Mouse (Mus musculus): Measurements from ENCODE around the gene Ell. TPM values are rescaled to one million over a fixed set of nuclear protein-coding genes. Genes with fewer than 3 reads are reported as not detected.
A peak's percentile ranks its signal among the peaks of the same experiment; 100 is the strongest.
"Not testable (repeated sequence)": the region's sequence is repeated elsewhere in the genome, so short reads cannot be mapped to it uniquely, and the experiment has no call there.

Gene Ell
- total RNA-seq, 2 experiments from 2014 or later = 12.7 to 19.8 TPM

- DNase-seq = peak; percentile 96
Observed at GRCm38 (mm10) chr8:70506328-70507026, 32.8 kb upstream of the Ell start, which contains the start of gene Rex1bd. TSS of gene Rex1bd (minus strand) at chr8:70506752.

DNA sequence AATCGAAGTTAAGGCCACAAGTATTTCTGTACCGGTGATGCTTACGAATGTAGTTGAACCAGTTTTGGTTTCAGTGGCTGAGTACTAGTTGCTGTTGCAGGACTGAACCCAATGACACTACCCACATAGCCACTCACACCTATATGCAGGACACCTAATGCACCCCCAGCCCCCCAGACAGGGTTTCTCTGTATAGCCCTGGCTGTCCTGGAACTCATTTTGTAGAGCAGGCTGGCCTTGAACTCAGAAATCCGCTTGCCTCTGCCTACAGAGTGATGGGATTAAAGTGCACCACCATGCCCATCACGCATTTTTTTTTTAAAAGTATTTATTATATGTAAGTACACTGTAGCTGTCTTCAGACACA, 32.2 kb upstream of the Ell start:
- no peak for DNase-seq

- no peak for DNase-seq
Observed at GRCm38 (mm10) chr8:70509281-70509952, 29.8 kb upstream of the Ell start.

DNA sequence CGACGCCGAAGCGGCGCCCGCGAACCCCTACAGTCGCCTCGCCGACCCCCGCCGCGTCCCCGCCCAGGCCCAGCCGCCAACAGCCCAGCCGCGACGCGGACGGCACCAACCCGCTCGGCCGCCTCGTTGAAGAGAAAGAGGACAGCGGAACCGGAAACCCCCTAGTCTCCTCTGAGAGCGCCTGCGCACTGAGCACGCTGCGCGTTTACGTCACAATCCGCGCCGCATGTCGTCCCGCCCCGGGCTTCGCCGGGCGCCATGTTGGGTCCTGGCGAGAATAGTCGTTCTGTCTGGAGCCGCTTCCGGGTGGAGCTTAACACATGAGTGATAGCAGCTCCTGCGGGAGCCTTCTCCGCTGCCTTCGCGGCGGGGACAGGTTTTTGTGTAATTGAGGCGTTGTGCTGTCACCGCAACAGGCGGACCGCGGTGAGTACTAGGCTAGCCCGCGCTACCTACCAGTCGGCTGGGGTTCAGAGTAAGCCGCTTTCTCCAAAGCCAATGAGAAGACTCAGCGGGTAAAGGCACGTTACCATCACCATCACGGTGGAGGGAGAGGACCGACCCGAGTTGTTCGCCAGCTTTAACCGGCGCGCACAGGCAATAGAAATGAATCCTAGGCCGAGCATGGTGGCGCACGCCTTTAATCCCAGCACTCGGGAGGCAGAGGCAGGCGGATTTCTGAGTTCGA, 28.9 kb upstream of the Ell start, which contains the start of gene Uba52:
Gene Uba52, minus strand, starts transcription at position 574 of the 688 bp plus-strand sequence.
- DNase-seq = peak; percentile 96

- DNase-seq = not testable (repeated sequence)
Observed at GRCm38 (mm10) chr8:70511174-70511573, 28.1 kb upstream of the Ell start.

DNA sequence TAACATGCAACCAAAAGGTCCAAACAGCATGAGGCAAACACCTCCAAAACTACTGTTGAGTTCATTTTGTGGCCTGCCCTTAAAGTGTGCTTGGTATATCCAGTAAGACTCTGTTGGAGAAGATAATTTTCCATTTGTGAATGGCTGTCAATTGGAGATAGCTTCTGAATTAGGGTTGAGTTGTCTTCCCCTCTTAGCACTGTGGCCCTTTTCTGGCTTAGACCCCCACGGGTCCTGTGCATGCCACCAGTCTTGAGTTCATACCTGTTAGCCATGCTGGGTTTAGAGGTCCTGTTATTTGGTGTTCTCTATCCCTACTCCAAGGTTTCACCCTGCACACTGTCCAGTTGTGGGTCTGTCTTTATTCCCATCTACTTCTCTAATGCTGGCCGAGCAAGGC, 27.5 kb upstream of the Ell start:
- no peak for DNase-seq

DNA sequence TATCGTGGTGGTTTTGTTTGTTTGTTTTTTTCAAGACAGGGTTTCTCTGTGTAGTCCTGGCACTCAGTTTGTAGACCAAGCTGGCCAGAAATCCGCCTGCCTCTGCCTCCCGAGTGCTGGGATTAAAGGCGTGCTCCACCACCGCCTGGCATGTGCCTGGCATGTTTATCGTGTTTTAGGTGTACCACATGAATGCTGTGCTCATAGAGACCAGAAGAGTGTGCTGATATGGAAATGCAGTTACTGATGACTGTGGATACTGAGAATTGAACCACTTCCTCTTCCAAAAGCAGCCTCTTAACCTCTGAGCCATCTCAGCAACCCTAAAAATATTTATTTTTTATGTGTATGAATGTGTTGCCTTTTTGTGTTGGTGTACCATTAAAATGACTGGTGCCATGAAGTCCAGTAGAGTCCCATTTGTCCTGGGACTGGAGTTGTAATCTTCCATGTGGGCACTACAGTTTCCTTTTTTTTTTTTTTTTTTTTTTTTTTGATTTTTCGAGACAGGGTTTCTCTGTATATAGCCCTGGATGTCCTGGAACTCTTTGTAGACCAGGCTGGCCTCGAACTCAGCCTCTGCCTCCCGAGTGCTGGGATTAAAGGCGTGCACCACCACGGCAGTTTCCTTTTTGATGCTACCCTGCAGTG, 26.9 kb upstream of the Ell start:
- DNase-seq = no peak

- no peak for DNase-seq
Observed at GRCm38 (mm10) chr8:70513441-70513840, 25.8 kb upstream of the Ell start.

DNA sequence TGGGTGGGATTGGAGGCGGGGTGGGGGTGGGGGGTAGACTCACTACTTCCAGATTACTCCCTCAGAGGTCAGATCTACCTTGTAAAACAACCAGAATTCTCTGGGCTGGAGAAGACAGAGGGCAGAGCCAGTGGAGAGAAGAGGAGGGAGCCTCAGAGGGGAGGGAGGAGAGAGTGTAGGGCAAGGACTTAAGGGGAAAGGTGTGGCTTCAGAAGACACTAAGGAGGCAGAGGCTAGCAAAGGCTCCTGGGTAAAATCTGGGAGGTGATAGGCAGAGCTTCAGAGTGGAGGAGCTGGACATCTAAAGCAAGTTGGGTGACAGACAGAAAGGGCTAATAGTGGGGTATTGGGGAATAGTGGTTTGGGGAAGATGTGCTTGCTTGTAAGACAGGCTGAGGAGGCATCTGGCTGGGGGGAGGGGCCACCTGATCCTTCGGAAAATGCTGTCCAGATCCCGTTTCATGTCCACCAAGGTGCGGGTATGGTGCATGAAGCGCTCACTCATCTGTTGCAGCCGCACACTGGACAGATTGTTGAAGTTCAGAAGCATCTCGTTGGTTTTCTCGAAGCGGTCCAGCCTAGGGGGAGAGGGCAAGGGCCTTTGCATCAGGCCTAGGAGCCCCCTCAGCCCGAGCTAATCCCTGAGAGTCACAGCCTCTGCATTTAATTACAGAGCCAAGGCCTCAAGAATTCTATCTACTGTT, 21.2 kb upstream of the Ell start:
- no peak for DNase-seq

- DNase-seq = no peak
Observed at GRCm38 (mm10) chr8:70519043-70519442, 20.2 kb upstream of the Ell start.

DNA sequence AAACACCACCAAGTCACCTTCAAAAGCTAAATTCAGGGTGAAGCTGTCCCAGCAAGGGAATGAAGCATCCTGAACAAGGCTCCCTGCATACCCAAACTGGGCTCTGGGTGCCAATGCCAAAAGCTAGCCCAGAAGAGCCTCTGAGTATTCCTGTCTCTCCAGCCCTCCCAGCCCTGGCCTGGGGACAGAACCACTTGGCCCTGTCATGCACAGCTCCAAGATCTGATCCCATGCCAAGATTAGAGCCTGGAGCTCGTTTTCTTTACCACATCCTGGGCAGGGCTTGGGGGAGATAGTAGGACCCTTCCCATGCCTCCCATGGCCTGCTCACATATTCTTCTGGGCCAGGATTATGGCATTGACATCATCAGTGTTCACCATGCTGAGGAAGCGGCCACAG, 19.7 kb upstream of the Ell start:
- DNase-seq = no peak

DNA sequence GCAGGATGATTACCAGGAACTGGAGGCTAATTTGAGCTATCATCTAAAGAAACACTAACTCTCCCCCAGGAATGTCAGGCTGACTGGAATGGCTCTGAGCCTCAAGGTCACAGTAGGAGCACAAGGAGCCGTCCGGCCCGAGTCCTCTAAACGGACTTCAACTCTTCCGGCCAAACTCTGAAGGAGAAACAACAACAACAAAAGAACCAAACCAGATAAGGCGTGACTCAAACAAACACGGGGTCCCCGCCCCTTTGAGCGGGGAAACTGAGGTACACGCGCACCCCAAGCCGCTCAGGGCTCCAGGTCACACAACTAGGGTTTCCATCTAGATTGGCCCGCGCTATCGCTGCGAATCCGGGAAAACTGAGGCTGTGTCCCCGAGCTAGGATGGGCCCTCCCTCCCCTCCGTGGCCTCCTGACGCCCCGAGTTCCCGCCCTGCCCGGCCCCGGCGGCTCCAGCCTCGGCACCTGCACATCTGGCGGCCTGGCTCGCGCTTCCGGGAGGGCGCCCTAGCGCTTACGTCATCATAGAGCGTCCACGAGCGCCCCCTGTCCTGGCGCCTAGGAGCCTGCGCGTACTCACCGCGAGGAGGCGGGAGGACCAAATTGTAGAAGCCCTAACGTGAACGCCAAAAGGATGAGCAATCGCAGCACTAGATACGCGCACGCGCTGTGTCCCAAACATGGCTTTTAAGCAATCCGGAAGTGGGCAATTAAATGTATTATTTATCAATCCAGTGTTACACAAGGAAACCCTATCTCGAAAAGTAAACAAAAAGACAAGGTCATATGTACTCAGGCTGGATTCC, 16.5 kb upstream of the Ell start:
- peak; percentile 92 for DNase-seq

- DNase-seq = no peak
Observed at GRCm38 (mm10) chr8:70527111-70527511, 12.1 kb upstream of the Ell start.

- DNase-seq = peak; percentile 97
Observed at GRCm38 (mm10) chr8:70527512-70528181, 11.6 kb upstream of the Ell start, which contains the start of the genes Fkbp8 and Kxd1. TSS of gene Fkbp8 (plus strand) at chr8:70527724. TSS of gene Kxd1 (minus strand) at chr8:70527956.

- no peak for DNase-seq
Observed at GRCm38 (mm10) chr8:70528182-70528797, 11.0 kb upstream of the Ell start.

GRCm38 (mm10) chr8:70529299-70529698, 10.0 kb upstream of the Ell start:
- no peak for DNase-seq

- DNase-seq = no peak
Observed at GRCm38 (mm10) chr8:70529741-70530161, 9.5 kb upstream of the Ell start.

GRCm38 (mm10) chr8:70530314-70530713, 8.9 kb upstream of the Ell start:
- DNase-seq = no peak

DNA sequence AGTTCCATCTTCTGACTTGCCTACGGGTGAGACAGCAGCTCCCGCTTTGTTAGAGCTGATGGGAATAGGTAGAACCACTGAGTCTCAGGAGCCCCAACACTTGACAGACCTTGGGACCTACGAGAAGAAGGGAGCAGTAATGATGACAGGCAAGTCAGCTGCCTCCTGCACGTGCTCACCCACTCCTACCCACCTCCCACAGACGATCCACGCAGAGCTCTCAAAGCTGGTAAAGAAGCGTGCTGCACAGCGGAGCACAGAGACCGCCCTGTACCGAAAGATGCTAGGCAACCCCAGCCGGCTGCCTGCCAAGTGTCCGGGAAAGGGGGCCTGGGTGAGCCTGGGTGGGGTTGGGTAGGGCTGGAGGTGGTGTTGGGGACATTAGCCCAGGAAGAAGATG, 5.0 kb upstream of the Ell start:
- DNase-seq = no peak

GRCm38 (mm10) chr8:70535221-70535620, 4.0 kb upstream of the Ell start:
- no peak for DNase-seq

Measured in gastrocnemius, postnatal 10 days (tissue).